Mouse (Mus musculus): ENCODE results near the gene Crybg3. TPM values are rescaled to one million over a fixed set of nuclear protein-coding genes. Genes with fewer than 3 reads are reported as not detected.
"Not testable (repeated sequence)": the region's sequence is repeated elsewhere in the genome, so short reads cannot be mapped to it uniquely, and the experiment has no call there.

Gene Crybg3
- total RNA-seq, 2 experiments from 2014 or later, result 12.5 to 19.5 TPM

DNA sequence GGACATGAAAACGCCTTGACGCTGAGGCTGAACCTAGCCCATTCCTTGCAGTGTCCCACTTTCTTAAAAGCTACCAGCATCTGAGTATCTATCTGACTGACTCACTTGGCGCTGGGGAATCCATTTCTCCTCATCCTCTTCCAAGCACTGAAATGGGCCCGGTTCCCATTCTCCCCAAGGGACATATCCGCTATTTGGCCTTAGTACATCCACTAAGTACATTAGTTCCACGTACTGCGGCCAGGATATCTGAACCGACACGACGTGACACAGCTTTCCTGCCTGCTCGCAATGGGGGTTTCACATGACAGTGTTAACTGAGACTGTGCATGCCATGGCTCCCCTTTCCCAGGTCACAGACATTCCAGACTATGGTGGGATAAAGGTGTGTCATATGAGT is 66.4 kb downstream of the Crybg3 start:
- peak in 1 of 2 experiments; percentile 19 for DNase-seq

DNA sequence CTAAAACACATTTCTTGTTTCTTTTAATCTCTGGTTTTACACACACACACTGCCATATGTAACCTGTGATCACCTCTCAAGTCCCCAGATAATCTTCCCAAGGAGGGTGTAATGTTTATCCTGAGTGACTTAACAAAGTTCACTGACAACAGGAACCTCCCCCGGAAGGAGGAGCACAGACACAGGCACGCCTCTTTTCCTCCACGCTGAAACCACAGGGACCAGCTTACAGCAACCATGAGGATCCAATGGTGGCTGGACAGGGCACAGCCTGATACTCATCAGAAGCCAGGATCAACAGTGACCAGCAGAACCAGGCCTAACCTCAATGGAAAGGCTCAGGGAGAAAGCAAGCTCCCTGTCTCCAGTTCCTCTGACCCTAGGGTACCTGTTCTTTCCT is 68.2 kb downstream of the Crybg3 start:
- no peak for DNase-seq

DNA sequence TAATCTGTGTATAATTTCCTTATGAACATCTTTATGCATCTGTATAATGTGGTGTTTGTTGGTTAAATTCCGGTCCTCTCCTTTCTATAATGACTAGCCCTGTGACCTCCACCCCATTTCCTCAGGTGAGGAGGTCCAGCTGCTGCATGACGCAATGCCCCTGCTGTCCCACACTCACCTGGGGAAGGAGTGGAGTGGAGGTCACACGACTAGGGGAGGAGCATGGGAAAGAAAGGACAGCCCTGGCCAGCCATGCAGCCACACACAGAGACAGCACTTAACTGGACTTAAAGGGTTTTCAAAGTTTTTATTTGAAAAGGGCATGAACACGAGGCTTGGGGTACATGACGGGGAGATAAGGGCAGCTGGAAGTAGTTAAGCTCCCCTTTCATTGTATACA is 69.5 kb downstream of the Crybg3 start:
- no peak for DNase-seq

DNA sequence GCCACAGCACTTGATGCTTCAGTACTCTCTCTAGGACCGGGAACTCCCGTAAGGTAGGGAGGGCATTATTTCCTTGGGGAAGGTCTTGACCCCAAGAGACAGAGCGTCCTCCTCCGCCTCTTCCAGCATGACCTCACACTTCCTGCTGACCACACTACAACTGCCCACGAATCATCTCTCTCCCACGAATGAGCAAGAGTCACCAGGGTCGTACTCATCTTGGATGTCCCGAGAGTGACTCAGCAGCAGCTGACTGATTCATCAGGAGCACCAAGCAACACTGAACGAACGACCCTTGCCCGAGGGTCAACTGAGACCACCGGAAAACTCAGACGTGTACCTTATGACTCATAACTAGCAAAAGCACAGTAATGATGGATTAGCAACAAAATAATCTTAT is 71.2 kb downstream of the Crybg3 start:
- DNase-seq, result peak; percentile 13 to 21

DNA sequence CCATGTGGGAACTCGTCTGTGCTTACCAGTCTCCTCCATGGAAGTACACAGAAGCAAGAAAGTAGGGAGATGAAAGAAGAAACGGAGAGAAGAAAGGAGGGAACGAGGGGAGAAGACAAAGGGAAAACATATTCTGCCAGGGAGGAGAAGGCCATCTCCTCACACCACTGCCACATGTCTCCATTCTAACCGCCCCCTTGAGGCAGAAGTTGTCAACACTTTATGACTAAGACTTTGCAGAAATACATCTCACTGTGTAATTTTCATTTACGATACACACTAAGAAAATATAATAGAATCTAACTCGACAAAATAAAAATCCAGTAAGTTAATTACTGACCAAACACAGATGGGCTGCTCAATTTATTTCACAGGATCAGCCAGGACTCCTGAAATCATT is 73.8 kb downstream of the Crybg3 start:
- DNase-seq, result no peak

DNA sequence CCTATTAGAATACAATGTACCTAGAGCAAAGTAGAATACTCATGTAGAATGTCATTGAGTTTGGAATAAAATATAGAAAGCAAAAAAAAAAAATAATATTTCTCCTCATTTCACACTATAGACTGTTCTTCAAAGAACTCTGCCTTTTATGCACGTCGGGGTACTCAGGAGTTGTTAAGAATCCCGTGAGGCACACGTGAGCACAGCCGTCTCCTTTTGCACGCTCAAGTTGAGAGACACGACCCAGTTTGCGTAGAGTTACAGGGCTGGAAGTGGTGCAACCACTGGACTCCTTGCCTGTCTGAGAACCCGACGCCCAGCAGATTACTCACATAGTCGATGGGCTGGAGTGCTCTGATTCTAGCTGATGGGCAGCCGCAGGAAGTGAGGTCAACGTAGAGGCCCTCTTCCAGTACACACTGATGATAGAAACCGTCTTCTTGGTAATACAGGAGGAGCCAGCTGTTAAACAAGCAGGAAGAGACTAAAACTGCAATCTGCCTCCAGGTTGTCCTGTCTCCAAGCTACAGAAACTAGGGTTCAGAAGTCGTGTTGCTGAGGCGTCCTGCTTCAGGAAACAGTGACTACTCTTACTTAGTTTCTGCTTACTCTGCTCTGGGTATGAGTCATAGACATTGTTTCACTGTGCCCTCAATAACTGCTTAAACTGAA is 78.9 kb downstream of the Crybg3 start:
- DNase-seq, result no peak

DNA sequence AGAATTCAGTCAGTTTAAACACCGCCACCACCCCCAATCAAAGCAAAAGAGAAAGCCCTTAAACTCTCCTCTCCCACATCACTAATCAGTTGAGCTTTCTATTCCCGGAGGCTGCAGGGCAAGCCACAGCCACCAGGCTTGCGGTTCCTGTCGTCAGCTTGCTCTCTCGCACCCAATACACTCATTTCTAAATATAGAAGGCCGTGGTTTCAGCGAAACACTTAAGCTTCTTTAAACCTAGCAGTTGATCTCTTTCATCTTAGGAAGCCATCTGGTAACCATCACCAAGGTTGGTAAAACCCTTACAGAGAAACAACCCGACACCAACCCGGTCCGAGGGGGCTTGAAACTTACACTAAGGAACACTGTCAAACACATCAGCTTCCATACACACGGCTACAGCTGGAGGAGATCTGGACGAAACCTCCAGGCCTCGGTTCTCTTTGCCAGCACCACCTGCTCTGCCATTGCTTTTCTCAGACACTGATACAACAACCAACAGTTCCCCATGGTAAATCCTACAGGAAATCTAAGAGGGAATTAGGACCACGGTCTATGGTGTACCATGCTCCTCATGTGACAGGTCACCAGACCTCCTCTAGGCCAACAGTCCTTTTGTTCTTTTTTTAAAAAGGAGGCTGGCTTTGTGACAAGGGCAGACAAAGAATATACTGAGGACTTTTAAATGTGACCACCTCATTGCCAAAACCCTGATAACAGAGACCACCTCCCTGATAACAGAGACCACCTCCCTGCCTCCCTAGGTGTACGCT is 83.1 kb downstream of the Crybg3 start:
- DNase-seq, result no peak

DNA sequence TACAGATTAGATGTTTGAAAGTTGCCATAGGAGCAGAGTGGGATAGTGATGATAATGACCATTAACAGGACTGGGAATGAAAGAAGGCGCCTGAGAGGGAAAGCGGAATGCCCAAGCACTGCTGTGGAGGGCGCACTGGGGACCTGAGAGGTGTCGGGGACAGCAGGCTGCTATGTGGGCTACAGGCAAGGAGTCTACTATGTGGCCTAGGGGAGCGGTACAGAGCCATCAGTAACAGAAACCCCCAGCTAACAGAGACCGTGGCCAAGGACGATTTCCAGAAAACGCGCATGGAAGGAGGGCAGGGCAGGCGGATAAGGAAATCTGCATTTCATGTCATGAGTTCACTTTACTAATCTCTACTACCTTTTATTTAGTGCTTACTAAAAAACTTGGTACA is 83.8 kb downstream of the Crybg3 start:
- DNase-seq, result no peak

DNA sequence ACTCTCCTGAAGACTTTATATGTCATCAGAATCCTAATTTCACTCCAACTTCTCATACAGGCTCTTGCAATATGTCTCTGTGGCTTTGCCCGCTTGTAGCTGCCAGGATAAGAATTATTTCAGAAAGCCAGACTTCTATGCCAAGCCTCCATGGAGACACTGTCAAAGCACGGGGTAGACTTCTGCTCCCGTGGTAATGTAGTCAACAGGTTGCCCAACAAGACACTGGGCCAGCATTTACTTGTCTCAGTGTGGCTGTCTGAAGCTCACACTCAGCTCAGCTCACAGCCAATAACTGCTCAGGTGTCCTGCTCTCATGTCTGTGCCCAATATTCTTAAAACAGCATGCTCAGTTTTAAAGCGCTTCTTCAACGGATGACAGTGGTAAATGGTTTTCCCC is 85.6 kb downstream of the Crybg3 start:
- DNase-seq, result no peak

DNA sequence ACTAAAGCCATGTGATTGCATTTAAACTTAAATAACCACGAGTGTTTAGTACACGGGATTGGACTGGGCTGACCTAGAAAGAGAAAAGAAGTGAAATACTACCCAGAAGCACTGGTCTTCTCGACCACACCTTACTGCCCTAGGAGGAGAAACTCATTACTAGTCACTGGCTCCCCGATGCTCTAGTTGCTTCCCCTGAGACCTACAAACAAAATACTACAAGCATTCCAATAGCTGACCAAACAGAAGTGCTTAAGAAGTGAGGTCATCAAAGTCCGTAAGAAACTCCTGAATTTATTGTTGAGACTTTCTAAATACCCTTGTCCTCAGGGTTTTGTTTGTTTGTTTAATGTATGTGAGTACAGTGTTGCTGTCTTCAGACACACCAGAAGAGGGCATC is 90.9 kb downstream of the Crybg3 start:
- no peak for DNase-seq

DNA sequence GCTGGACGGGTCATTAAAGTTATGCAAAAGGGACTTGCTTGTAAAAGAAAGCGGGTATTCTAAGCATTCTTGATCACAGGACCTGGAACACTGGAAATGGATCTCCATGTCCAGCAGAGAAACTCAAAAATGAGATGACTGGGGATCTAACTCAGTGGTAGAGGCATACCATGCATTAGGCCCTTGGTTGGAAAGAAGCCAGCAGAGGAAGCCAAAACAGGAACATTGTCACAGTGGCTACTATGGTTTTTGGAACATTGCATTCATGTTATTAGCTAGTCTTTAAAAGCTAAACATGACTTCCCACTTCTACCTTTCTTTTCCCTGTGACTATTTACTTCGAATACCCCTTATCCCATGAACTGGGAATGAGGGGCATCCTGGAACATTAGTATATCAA is 101.6 kb downstream of the Crybg3 start:
- DNase-seq, result no peak

DNA sequence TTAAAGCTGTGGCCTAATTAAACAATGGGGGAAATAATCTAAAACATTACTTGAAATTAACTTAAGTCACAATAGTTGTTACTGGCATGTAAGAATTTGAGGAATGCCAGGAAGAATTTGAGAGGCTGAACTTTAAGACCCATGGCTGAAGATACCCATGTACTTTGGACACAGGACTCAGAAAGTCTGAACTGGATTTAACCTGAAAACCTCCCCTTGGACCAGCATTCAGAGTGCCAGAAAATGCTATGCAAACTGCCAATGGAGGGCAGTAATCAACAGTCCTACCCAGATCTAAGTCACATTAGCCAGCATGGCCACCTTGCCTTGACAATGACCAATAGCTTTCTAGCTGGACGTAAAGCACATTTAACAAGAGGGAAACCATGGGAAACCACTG is 102.8 kb downstream of the Crybg3 start:
- DNase-seq, result no peak

DNA sequence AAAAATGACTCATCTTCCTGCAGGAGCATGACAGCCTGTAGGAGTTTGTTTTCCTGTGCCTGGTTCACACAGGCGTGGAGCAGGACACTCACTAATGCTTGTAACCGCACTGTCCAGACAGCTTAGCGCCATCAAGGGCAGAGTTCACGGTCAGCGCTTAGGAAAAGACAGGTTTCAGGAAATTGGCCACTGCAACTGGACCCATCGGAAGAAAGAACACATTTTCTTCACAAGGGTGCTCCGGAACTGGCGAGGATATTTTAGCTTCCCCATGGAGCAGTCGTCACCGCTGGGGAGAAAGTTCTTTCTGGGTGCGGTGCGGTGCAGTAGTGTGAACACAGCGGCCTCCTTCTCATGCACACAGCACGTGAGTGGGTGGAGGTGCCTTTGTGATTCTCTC is 107.6 kb downstream of the Crybg3 start:
- DNase-seq, result peak; percentile 42 to 45

DNA sequence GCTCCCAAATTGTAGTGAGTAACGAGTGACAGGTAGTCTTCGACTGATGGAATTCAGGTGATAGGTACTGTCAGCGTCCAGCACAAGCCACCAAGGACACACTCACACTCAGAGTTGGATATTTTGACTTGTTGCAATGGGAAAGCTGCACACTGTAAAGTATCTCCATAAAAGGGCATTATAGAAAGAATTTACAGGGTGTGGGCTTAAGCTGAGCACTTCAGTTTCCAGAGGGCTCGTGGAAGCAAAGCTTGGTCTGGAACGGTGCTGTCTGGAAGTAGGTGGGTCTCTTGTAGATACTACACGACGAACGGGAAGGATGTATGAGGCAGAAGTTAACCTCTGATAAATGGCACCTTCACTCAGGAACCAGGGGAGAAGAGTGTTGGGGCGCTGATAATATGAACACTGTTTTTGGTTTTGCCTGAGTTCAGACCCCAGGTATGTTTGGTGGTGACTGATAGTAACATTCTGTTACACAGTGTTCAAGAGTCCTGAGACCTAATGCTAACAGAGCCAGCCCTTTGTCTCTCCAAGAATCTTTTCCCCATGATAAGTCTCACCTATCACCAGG is 112.7 kb downstream of the Crybg3 start:
- no peak for DNase-seq

DNA sequence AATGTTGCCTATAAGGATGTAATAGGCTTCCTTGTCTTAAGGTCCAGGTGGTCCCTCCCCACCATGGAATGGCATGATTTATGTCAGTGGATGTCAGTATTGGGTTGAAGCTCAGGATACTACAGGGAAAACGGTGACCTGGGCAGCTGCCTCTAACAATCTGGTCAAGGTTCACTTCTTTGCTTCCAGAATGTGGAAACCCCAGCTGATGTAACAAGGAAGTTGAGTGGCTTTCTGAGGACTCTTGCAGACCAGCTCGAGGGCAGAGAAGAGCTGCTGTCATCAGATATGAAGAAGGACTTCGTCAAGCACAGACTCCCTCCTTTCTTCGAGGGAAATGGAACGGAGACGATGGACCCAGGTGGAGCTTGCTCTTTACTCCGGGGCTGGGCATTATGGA is 113.5 kb downstream of the Crybg3 start:
- no peak for DNase-seq

DNA sequence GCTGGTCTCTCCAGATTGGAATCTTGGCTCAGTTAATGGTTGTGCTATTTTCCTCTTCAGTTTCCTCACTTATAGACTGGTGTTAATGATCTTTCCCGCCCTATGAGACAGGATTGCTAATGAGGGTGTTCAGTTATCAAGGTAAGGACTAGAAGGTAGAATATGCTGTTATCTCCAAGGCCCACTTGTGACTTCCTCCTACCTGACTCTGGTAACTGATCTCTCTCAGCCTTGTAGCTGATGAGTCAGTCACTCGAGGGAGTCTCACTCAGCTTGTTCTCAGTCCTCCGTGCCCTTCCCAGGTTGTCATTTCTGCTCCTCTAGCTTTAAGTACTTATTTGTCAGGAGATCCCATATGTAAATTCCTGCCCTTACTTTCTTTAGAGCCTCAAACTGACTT is 122.8 kb downstream of the Crybg3 start:
- no peak for DNase-seq

DNA sequence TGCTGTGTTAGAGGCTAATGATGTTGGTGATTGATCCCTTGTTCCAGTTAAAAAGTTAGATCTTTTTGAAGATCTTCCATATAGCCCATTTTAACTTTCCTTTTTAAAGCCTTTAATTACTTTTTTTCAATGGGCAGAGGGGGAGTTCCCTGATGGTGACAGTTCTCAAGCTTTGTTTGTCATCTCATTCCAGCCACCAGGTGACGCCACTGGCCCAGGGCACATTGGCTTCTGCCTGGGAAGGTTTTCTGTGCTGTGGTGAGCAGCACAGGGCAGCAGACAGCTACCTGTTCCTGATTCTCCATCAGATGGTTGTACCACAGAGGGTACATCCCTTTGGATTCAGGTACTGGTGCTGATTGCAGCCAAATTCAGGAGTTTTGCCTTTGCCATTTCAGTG is 126.0 kb downstream of the Crybg3 start:
- DNase-seq, result peak; percentile 65 to 75

DNA sequence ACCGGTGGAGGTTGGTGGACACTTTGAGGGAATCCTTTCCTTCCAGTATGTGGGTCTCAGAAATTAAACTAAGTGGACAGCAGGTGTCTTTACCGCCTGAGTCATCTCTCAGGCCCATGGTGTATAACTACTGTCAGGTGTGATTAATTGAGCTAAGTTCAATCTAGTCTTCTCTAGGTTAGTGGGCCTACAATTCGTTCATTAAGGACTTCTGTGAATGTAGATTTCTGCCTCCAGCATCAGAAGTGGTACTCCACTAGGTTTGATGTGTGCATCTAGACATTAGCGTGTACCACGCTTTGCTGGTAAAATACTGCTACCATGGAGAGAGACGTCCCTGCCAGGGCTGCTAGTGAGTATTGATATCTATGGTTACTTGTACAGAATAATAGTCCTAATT is 128.2 kb downstream of the Crybg3 start:
- no peak for DNase-seq

DNA sequence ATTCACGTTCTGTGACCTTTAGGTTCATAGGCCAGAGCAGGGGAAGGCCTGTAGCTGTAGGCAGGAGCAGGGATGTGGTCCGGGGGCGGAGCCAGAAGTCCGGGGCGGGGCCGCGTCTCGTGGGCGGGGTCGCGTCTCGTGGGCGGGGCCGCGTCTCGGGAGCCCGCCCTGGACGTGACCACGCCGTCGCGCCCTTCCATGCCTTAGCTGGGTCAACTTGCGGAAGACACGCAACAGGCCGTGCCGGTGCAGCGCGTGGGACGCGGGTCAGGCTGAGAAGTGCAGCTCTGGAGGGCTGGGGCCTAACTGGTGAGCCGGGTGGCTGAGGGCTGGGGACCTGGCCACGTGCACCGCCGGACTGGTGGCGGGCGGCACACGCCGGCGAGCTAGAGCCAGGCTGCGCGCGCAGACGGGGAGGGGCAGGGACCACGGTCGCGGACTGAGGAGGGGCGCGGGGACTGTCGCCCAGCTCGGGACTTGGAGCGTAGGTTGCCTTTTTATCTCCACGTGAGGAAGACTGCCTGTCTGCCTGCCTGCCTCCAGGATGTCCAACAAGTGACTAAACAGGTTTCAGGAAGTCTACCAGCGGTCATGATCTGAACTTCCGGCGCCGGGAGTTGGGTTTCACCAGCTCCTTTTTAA is 129.0 kb downstream of the Crybg3 start, which contains the start of gene Riox2:
Riox2 (plus strand) TSS at position 139 of the 642 bp plus-strand sequence.
- peak; percentile 86 to 89 for DNase-seq

DNA sequence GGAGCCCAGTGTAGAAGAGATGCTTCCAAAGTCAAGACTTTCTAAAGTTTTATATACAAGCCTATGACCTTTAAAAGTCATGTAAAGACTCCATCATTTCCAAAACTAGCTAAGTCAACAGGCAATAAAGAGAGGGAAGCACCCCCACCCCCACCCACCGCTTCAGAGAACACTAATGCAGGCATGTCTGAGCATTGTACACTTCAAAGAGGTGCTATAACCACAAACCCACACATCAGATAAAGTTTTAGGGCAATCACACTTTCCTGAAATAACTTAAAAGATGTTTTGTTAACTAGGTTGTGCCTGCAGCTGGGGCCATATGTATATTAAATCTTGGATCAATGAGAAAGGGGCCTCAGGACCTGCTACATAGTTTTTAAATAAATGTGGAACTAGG is 130.9 kb downstream of the Crybg3 start:
- DNase-seq, result no peak

DNA sequence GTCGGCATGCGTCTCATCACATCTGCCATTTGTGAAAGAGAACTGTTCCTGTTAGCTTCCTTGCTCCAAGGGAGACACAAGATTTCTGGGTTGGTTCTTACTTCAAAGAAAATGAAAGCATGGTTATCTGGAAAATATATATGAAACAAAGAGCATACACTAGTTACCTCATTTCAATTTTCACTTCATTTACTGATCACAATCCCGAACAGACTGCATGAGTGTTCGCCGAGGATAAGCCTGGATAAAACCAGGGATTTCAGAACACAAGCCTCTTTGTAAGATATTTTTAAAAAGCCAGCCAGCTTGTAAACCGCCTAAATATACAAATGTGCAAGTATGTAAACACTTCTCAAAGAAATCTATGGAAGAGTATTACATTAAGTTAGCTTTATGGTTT is 136.8 kb downstream of the Crybg3 start:
- DNase-seq, result no peak

DNA sequence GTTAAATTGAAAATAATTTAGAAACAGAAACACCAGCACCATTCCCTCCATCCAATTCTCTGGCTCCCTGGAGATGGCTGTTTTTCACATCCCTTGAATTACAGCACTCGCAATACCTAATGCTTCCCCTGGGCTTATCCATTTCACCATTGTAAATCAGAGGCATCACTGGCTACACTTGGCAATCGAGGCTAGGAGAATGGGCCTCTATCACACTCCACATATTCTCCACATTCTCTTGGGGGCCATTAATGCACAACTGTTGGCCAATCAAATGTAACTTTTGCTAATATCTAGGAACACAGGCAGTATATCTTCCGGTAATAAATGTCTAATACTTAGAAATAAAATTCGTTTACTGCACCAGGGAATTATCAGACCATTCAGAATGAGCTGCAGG is 137.2 kb downstream of the Crybg3 start:
- no peak for DNase-seq

DNA sequence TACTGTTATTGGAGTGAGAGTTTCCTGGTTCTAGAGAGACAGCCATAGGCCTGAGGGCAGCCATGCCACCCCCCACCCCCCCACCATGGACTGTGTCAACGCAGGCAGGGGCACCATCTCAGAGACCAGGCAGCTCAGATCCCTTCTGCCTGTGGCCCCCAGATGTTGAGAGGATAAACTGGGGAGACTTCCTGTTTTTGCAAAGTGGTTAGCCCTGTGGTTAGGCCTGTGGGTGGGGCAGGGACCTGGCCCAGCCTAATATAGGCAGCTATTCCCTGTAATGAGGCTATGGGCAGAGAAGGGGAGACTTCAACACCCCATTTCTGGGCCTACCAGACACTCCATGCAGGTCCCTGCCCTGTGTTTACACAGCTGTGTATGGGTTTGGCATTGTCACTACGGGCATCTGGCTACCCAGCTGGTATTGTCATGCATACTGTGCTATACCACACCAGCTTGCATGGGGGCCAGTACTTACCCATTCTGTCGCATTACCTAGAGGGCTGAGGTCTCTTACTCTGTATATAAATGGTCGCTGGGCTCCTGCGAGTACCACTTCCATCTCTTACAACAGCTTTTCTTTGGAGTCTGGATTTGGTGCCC is 141.4 kb downstream of the Crybg3 start:
- not testable (repeated sequence) for DNase-seq
